Mouse (Mus musculus) testis, adult 10 weeks (tissue): ENCODE results near the gene Stil. TPM values are rescaled to one million over a fixed set of nuclear protein-coding genes. Genes with fewer than 3 reads are reported as not detected.

ENCODE experiments used
- polyA plus RNA-seq: library from polyadenylated mRNA; stranded (reverse); fragments of 350-450 nt; fragmentation: Illumina TruSeq; extraction: RNeasy Lipid Tissue Mini Kit (QIAGEN cat#74804); gene quantifications from one replicate; pipeline ENCODE4 v1.2.3, GENCODE M21; 2014; ENCODE audit warnings: low read depth, low replicate concordance

The Stil gene
- 31.7 TPM for polyA plus RNA-seq

GRCm38 (mm10) chr4:114999773-115000428 is at the start of gene Stil:
Gene Stil, plus strand, starts transcription at chr4:115000159.

GRCm38 (mm10) chr4:114986591-114987432 is 13.1 kb upstream of the Stil start, which contains the start of gene Cmpk1:
Gene Cmpk1, minus strand, starts transcription at chr4:114987241.

GRCm38 (mm10) chr4:115056371-115056920 is 56.5 kb downstream of the Stil start, which contains the start of gene Tal1:
Gene Tal1, plus strand, starts transcription at chr4:115056426.

GRCm38 (mm10) chr4:115088611-115089338 is 88.8 kb downstream of the Stil start, which contains the start of gene Pdzk1ip1:
Gene Pdzk1ip1, plus strand, starts transcription at chr4:115088708.

Other genes starting within 250 kb of the Stil start
- not detected for gene Gm12830, start 178.4 kb upstream of the Stil start, polyA plus RNA-seq
- gene Foxd2, start 91.3 kb upstream of the Stil start, polyA plus RNA-seq = 0.17 TPM
- not detected for gene Foxe3, start 74.1 kb upstream of the Stil start, polyA plus RNA-seq
- 66.4 TPM for gene Cmpk1, start 12.9 kb upstream of the Stil start, polyA plus RNA-seq
- 0.32 TPM for gene Tal1, start 56.3 kb downstream of the Stil start, polyA plus RNA-seq
- 25.5 TPM for gene Pdzk1ip1, start 88.5 kb downstream of the Stil start, polyA plus RNA-seq
- not detected for gene Cyp4x1, start 134.1 kb downstream of the Stil start, polyA plus RNA-seq
- not detected for gene Cyp4a29, start 241.9 kb downstream of the Stil start, polyA plus RNA-seq